Mouse (Mus musculus) intestine, postnatal 0 days (tissue): ENCODE data around the gene Pla2g4b. TPM values are rescaled to one million over a fixed set of nuclear protein-coding genes. Genes with fewer than 3 reads are reported as not detected.

Experiments used
- ATAC-seq: fragments of 200-750 bp; cut with Nextera tagmentation; 2 replicates; pipeline ENCODE4 v1.8.0; 2017; ENCODE audit warnings: mild to moderate bottlenecking, moderate TSS enrichment, moderate library complexity
- H3K27ac ChIP-seq: fragments of 300-500 bp; sonication (generic); 2 replicates; pipeline ENCODE4 v1.5.1; 2014; ENCODE audit warnings: mild to moderate bottlenecking, low read depth, low read length, moderate library complexity
- H3K27me3 ChIP-seq: fragments of 300-500 bp; sonication (generic); replicated peaks from 2 replicates; pipeline ENCODE4 v1.6.1; 2014; ENCODE audit warnings: low read length, mixed read lengths; ENCODE audit not compliant: control insufficient read depth, insufficient read depth
- H3K36me3 ChIP-seq: fragments of 300-500 bp; sonication (generic); 2 replicates; pipeline ENCODE4 v1.6.1; 2014; ENCODE audit warnings: mild to moderate bottlenecking, moderate library complexity; ENCODE audit not compliant: control insufficient read depth, insufficient read depth
- H3K4me1 ChIP-seq: fragments of 300-500 bp; sonication (generic); replicated peaks from 2 replicates; pipeline ENCODE4 v1.6.1; 2014; ENCODE audit warnings: antibody characterized with exemption, low read length, mixed read lengths; ENCODE audit not compliant: control insufficient read depth, insufficient read depth
- H3K4me2 ChIP-seq: fragments of 300-500 bp; sonication (generic); replicated peaks from 2 replicates; pipeline ENCODE4 v1.6.1; 2014; ENCODE audit warnings: low read depth, mild to moderate bottlenecking, moderate library complexity
- H3K4me3 ChIP-seq: fragments of 300-500 bp; sonication (generic); 2 replicates; pipeline ENCODE4 v1.5.1; 2014; ENCODE audit warnings: low read depth, low read length
- H3K9ac ChIP-seq: fragments of 300-500 bp; sonication (generic); 2 replicates; pipeline ENCODE4 v1.6.1; 2014; ENCODE audit warnings: mild to moderate bottlenecking, low read depth, low read length
- H3K9me3 ChIP-seq: fragments of 300-500 bp; sonication (generic); 2 replicates; pipeline ENCODE4 v1.6.1; 2016; ENCODE audit warnings: mixed run types; ENCODE audit not compliant: control insufficient read depth
- CTCF ChIP-seq: sonication (generic); IDR thresholded peaks from 2 replicates; pipeline ENCODE4 v1.5.1; 2016; ENCODE audit warnings: low read depth, mild to moderate bottlenecking, control low read depth, antibody characterized with exemption, moderate library complexity
- WGBS: fragments of 180-500 bp; shearing (Covaris S2); extraction: QIAGEN DNeasy Blood & Tissue Kit; methylation state at CpG from one replicate; pipeline ENCODE4 v1.1.7; 2014; 5-methylcytosine and 5-hydroxymethylcytosine counted together
- microRNA-seq: library from miRNA; unstranded; fragments of <30 nt; microRNA quantifications from one replicate; pipeline ENCODE4, GENCODE M21; 2016
- polyA plus RNA-seq: library from polyadenylated mRNA; unstranded; fragments of >200 nt; fragmentation: Nextera tagmentation; extraction: Ambion mirVana; gene quantifications from 2 replicates; pipeline ENCODE4 v1.2.1, GENCODE M21; 2015

Pla2g4b gene
- polyA plus RNA-seq, 1 experiment from 2014 or later: 0.99 TPM

DNA sequence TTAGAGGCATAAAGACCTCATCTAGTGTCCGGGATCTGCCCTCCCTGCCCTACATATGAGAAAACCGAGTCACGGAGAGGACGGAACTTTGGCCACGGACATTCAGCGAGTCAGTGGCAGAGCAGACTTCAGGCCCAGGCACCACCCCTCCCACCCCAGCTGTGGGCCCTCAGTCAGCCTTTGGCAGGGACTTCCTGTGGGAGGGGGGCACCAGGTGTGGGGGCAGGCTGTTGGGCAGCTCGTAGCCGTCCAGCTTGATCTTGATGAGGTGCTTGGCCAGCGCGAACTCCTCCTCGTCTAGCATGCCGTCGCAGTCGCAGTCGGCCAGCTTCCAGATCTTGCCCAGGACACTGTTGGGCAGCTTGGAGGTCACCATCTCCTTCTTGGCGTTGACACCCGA lies 57.8 kb downstream of the Pla2g4b start:
- peaks cover 30% of the 10 kb centered on the region for H3K36me3 ChIP-seq
- TF ChIP-seq CTCF: no peak
- no peak overlapping the region for H3K4me3 ChIP-seq
- ATAC-seq: no peak
- no peak overlapping the region for H3K4me2 ChIP-seq
- no peaks in the 10 kb centered on the region for H3K9me3 ChIP-seq
- H3K9ac ChIP-seq: no peak overlapping the region
- H3K4me1 ChIP-seq: no peaks in the 10 kb centered on the region
- H3K27ac ChIP-seq: no peak overlapping the region
- H3K27me3 ChIP-seq: no peaks in the 10 kb centered on the region
- 91% methylated on average over 17 of the region's 17 CpGs for WGBS

Small RNA genes lying within 50 kb of the gene (microRNA-seq; reads per million reads assigned to microRNA genes)
- not detected for gene Mir7665

Other genes with a start within 250 kb of the Pla2g4b start
- 8.2 and 10.7 TPM in 2 replicates for gene Rpap1, start 245.9 kb upstream of the Pla2g4b start, polyA plus RNA-seq
- 4.5 and 5.6 TPM in 2 replicates for gene Tyro3, start 235.7 kb upstream of the Pla2g4b start, polyA plus RNA-seq
- 8.9 and 11.2 TPM in 2 replicates for gene Mga, start 136.2 kb upstream of the Pla2g4b start, polyA plus RNA-seq
- 1.5 and 1.6 TPM in 2 replicates for gene Mapkbp1, start 60.7 kb upstream of the Pla2g4b start, polyA plus RNA-seq
- 8.9 and 9.1 TPM in 2 replicates for gene Jmjd7, start 5.9 kb upstream of the Pla2g4b start, polyA plus RNA-seq
- 1.3 TPM in 2 replicates for gene Gm28042, start 5.9 kb upstream of the Pla2g4b start, polyA plus RNA-seq
- gene Ehd4, start 121.2 kb downstream of the Pla2g4b start, polyA plus RNA-seq: 70.0 and 74.9 TPM in 2 replicates
- 0.08 and 0.14 TPM in 2 replicates for gene Pla2g4e, start 211.9 kb downstream of the Pla2g4b start, polyA plus RNA-seq